Mouse (Mus musculus) midbrain, embryonic 13.5 days (tissue): ENCODE measurements around the gene Psmb11. TPM values are rescaled to one million over a fixed set of nuclear protein-coding genes. Genes with fewer than 3 reads are reported as not detected.

ENCODE experiments used
- ATAC-seq: fragments of 200-750 bp; cut with Nextera tagmentation; 2 replicates; pipeline ENCODE4 v1.8.0; 2017; ENCODE audit warnings: mild to moderate bottlenecking, moderate TSS enrichment, moderate library complexity
- H3K27ac ChIP-seq: fragments of 300-500 bp; sonication (generic); 2 replicates; pipeline ENCODE4 v1.5.1; 2015; ENCODE audit warnings: inconsistent platforms, mild to moderate bottlenecking, moderate library complexity
- H3K27me3 ChIP-seq: fragments of 300-500 bp; sonication (generic); 2 replicates; pipeline ENCODE4 v1.6.1; 2015; ENCODE audit warnings: mild to moderate bottlenecking, inconsistent platforms
- H3K36me3 ChIP-seq: fragments of 300-500 bp; sonication (generic); 2 replicates; pipeline ENCODE4 v1.6.1; 2015; ENCODE audit warnings: mild to moderate bottlenecking, inconsistent platforms
- H3K4me1 ChIP-seq: fragments of 300-500 bp; sonication (generic); replicated peaks from 2 replicates; pipeline ENCODE4 v1.6.1; 2015; ENCODE audit warnings: inconsistent platforms
- H3K4me2 ChIP-seq: fragments of 300-500 bp; sonication (generic); replicated peaks from 2 replicates; pipeline ENCODE4 v1.6.1; 2015; ENCODE audit warnings: moderate library complexity, mild to moderate bottlenecking, inconsistent platforms
- H3K4me3 ChIP-seq: fragments of 300-500 bp; sonication (generic); replicated peaks from 2 replicates; pipeline ENCODE4 v1.5.1; 2015; ENCODE audit warnings: mild to moderate bottlenecking, inconsistent platforms
- H3K9ac ChIP-seq: fragments of 300-500 bp; sonication (generic); replicated peaks from 2 replicates; pipeline ENCODE4 v1.6.1; 2015; ENCODE audit warnings: mild to moderate bottlenecking, inconsistent platforms
- H3K9me3 ChIP-seq: fragments of 300-500 bp; sonication (generic); 2 replicates; pipeline ENCODE4 v1.6.1; 2016; ENCODE audit warnings: mild to moderate bottlenecking, inconsistent platforms
- WGBS: fragments of 180-500 bp; shearing (Covaris S2); methylation state at CpG from one replicate; pipeline ENCODE4 v1.1.7; 2015; 5-methylcytosine and 5-hydroxymethylcytosine counted together
- polyA plus RNA-seq: library from polyadenylated mRNA; unstranded; fragments of >200 nt; fragmentation: Nextera tagmentation; extraction: Ambion mirVana; gene quantifications from 2 replicates; pipeline ENCODE4 v1.2.1, GENCODE M21; 2015

Psmb11 gene
- polyA plus RNA-seq, 1 experiment from 2014 or later = not detected

- no peak overlapping the region for H3K4me3 ChIP-seq
- H3K27ac ChIP-seq = no peak overlapping the region
- H3K27me3 ChIP-seq = no peaks in the 10 kb centered on the region
- ATAC-seq = no peak
- no peak overlapping the region for H3K9ac ChIP-seq
- H3K9me3 ChIP-seq = no peaks in the 10 kb centered on the region
- peaks cover 49% of the 10 kb centered on the region for H3K36me3 ChIP-seq
- H3K4me2 ChIP-seq = no peak overlapping the region
- 93% methylated on average over 2 of the region's 2 CpGs for WGBS
- H3K4me1 ChIP-seq = 0 out of 2 replicates have a peak, but pooled peaks cover 5% of the 10 kb centered on the region
These were observed 8.6 kb downstream of the Psmb11 start for GRCm38 (mm10) chr14:54629797-54630196.

DNA sequence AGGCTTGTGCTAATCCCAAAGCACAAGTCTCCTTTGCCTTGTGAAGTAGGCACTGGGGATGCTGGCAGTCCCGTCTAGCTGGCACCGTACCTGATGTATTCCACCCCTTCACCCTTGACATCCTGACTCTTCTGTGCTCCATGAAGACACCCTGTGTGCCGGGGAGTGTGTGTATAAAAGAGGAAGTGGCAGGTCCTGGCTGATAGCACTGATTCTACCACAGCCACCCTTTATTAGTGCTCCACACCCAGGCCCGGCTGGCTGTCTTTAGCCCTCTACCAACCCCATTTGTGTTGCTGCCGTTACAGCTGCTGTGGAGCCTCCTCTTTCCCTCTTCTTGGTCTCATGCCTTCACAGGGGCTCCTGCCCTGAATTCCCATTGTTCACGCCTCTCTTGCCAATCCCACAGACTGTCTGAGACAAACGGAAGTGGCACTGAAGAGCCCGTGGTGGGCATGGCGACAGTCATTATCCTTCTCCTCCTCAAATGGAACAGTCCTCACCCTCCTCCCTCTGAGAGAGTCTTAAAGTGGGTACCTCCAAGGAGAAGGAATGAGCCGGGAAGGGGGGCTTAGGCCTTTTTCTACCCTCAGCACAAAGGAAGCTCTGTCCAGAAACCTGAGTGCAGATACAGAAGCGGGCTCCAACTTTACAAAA lies 9.5 kb downstream of the Psmb11 start:
- 0 out of 2 replicates have a peak, but pooled peaks cover 5% of the 10 kb centered on the region for H3K4me1 ChIP-seq
- peak; percentile 53 for ATAC-seq
- H3K4me2 ChIP-seq = no peak overlapping the region
- peaks cover 53% of the 10 kb centered on the region for H3K36me3 ChIP-seq
- no peaks in the 10 kb centered on the region for H3K27me3 ChIP-seq
- 74% methylated on average over 11 of the region's 11 CpGs for WGBS
- peak overlapping the region; percentile 55 for H3K27ac ChIP-seq
- H3K4me3 ChIP-seq = no peak overlapping the region
- H3K9ac ChIP-seq = 0 out of 2 replicates have a peak overlapping the region, but pooled peaks have one; percentile 7
- no peaks in the 10 kb centered on the region for H3K9me3 ChIP-seq

DNA sequence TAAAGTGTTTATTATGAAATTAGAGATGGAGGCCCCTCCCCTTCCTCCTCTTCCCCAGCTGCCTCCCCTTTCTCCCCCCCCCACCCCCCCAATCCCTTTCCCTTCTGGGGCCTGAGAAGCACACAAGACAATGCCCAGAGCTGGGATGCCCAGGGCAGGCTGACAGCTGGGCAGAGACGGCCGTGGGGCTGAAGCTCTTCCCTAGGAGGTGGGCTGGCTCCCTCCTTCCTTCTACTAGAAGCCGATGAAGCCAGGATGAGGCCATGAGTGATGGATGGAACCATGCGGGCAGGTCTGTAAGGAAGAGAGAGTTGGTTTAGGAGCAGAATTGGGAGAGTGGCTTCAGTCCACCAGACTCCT lies 10.0 kb downstream of the Psmb11 start:
- peak overlapping the region; percentile 1; the same call in 1 of the 2 replicates for H3K27ac ChIP-seq
- 0 out of 2 replicates have a peak, but pooled peaks cover 5% of the 10 kb centered on the region for H3K4me1 ChIP-seq
- H3K9me3 ChIP-seq = no peaks in the 10 kb centered on the region
- H3K9ac ChIP-seq = no peak overlapping the region
- H3K36me3 ChIP-seq = peaks cover 58% of the 10 kb centered on the region
- H3K27me3 ChIP-seq = no peaks in the 10 kb centered on the region
- 0 out of 2 replicates have a peak, but pooled peaks have one; percentile 27 for ATAC-seq
- 75% methylated on average over 4 of the region's 4 CpGs for WGBS
- H3K4me2 ChIP-seq = no peak overlapping the region
- H3K4me3 ChIP-seq = no peak overlapping the region

DNA sequence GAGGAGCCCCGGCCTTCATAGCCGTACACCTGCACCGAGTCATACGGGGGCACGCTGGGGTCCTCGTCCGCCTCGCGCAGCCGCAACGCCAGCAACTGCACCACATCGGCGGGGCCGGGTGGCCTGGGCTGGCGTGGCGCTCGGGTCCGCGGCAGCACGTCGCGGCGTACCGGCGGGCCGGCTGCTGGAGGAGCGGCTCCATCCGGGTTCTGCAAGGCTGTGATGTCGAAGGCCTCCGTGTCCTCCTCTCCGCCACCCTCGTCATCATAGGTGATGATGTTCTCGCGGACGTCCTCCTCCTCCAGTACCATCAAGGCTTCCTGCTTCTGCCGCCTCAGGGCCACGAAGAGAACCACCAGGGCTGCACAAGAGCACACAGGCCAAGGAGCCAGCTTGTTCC lies 11.0 kb downstream of the Psmb11 start:
- no peaks in the 10 kb centered on the region for H3K27me3 ChIP-seq
- H3K36me3 ChIP-seq = peaks cover 68% of the 10 kb centered on the region
- H3K4me3 ChIP-seq = no peak overlapping the region
- 95% methylated on average over 35 of the region's 37 CpGs for WGBS
- H3K9ac ChIP-seq = 0 out of 2 replicates have a peak overlapping the region, but pooled peaks have one; percentile 23
- no peak overlapping the region for H3K4me2 ChIP-seq
- no peak for ATAC-seq
- H3K27ac ChIP-seq = no peak overlapping the region
- 0 out of 2 replicates have a peak, but pooled peaks cover 5% of the 10 kb centered on the region for H3K4me1 ChIP-seq
- H3K9me3 ChIP-seq = no peaks in the 10 kb centered on the region

DNA sequence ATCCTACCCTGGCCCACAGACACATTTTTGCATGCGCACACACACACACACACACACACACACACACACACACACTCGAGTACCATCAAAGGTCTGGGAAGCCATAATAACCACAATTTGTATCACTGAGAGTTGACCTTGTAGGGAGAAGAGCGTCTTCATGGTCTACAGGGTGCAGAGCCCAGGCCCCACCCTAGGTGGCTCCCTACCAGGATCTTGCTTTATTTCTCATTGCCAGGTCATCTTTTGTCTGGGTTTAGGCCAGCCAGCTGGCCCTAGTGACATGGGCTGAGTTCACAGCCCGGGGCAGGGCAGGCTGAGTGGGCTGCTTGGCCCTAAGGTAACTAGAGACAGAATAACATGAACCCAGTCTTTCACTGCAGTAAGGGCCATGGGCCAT lies 12.9 kb downstream of the Psmb11 start:
- H3K27me3 ChIP-seq = no peaks in the 10 kb centered on the region
- no peak overlapping the region for H3K4me2 ChIP-seq
- no peak overlapping the region for H3K4me3 ChIP-seq
- no peak for ATAC-seq
- WGBS = 85% methylated on average over 4 of the region's 4 CpGs
- peaks cover 86% of the 10 kb centered on the region for H3K36me3 ChIP-seq
- no peaks in the 10 kb centered on the region for H3K9me3 ChIP-seq
- no peak overlapping the region for H3K27ac ChIP-seq
- no peak overlapping the region for H3K9ac ChIP-seq
- H3K4me1 ChIP-seq = peaks cover 19% of the 10 kb centered on the region

DNA sequence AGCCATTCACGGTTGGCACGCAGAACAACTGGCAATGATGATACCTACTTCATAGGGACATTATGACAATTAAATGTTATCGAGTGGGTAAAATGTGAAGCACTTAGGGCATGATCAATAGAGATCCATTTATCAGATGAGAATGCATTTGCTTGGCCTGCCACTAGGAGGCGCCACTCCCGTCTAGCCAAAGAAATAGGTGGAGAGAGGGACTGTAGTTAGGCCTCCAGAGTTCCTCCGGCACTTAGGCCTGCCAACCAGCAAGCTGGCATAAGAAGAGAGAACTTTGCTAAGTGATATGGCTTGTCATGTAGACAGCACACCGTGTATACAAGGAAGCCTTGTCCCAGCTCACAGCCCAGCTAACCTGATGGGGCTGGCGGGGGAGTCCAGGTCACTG lies 15.7 kb downstream of the Psmb11 start:
- H3K4me3 ChIP-seq = no peak overlapping the region
- WGBS = 51% methylated on average over 8 of the region's 8 CpGs
- H3K9me3 ChIP-seq = no peaks in the 10 kb centered on the region
- H3K9ac ChIP-seq = no peak overlapping the region
- H3K4me2 ChIP-seq = no peak overlapping the region
- H3K27me3 ChIP-seq = no peaks in the 10 kb centered on the region
- no peak for ATAC-seq
- peaks cover 64% of the 10 kb centered on the region for H3K36me3 ChIP-seq
- H3K4me1 ChIP-seq = peaks cover 34% of the 10 kb centered on the region
- no peak overlapping the region for H3K27ac ChIP-seq

- peak overlapping the region; percentile 23; the same call in 1 of the 2 replicates for H3K9ac ChIP-seq
- peak overlapping the region; percentile 2; the same call in 1 of the 2 replicates for H3K4me2 ChIP-seq
- WGBS = 82% methylated on average over 5 of the region's 5 CpGs
- no peak overlapping the region for H3K27ac ChIP-seq
- H3K4me1 ChIP-seq = peaks cover 37% of the 10 kb centered on the region
- peaks cover 63% of the 10 kb centered on the region for H3K36me3 ChIP-seq
- H3K4me3 ChIP-seq = no peak overlapping the region
- no peaks in the 10 kb centered on the region for H3K27me3 ChIP-seq
- no peaks in the 10 kb centered on the region for H3K9me3 ChIP-seq
- ATAC-seq = no peak
These were observed 17.0 kb downstream of the Psmb11 start for GRCm38 (mm10) chr14:54638210-54638609.

- no peak for ATAC-seq
These were observed 18.9 kb downstream of the Psmb11 start for GRCm38 (mm10) chr14:54640121-54640520.

GRCm38 (mm10) chr14:54640946-54641304 lies 19.7 kb downstream of the Psmb11 start, which contains the start of gene Gm17606:
Gene Gm17606, plus strand, starts transcription at chr14:54640952.
- H3K9me3 ChIP-seq = no peaks in the 10 kb centered on the region
- H3K9ac ChIP-seq = peak within 1 kb of the TSS; percentile 99
- peak within 1 kb of the TSS; percentile 91 for H3K27ac ChIP-seq
- H3K27me3 ChIP-seq = no peaks in the 10 kb centered on the region
- H3K4me1 ChIP-seq = peaks cover 34% of the 10 kb centered on the region
- peaks cover 69% of the 10 kb centered on the region for H3K36me3 ChIP-seq
- peak within 1 kb of the TSS; percentile 85 for H3K4me2 ChIP-seq
- no peak for ATAC-seq
- WGBS = under 1% methylated on average over 26 of the region's 28 CpGs
- H3K4me3 ChIP-seq = peak within 1 kb of the TSS; percentile 79

More at GRCm38 (mm10) chr14:54640121-54640520, 18.9 kb downstream of the Psmb11 start:
- Histone ChIP-seq H3K4me3 (peak overlapping the region; percentile 79), H3K27me3 (no peaks in the 10 kb centered on the region), H3K4me2 (peak overlapping the region; percentile 85), H3K9me3 (no peaks in the 10 kb centered on the region), H3K27ac (peak overlapping the region; percentile 21; the same call in 1 of the 2 replicates), H3K4me1 (peaks cover 34% of the 10 kb centered on the region), H3K36me3 (peaks cover 66% of the 10 kb centered on the region), H3K9ac (peak overlapping the region; percentile 99)
- WGBS = 17% methylated on average over 4 of the region's 4 CpGs

GRCm38 (mm10) chr14:54641305-54641969 lies 20.2 kb downstream of the Psmb11 start, which contains the start of gene Cdh24:
Gene Cdh24, minus strand, starts transcription at chr14:54641364.
- no peaks in the 10 kb centered on the region for H3K9me3 ChIP-seq
- H3K36me3 ChIP-seq = peaks cover 69% of the 10 kb centered on the region
- WGBS = under 1% methylated on average over 41 of the region's 52 CpGs

DNA sequence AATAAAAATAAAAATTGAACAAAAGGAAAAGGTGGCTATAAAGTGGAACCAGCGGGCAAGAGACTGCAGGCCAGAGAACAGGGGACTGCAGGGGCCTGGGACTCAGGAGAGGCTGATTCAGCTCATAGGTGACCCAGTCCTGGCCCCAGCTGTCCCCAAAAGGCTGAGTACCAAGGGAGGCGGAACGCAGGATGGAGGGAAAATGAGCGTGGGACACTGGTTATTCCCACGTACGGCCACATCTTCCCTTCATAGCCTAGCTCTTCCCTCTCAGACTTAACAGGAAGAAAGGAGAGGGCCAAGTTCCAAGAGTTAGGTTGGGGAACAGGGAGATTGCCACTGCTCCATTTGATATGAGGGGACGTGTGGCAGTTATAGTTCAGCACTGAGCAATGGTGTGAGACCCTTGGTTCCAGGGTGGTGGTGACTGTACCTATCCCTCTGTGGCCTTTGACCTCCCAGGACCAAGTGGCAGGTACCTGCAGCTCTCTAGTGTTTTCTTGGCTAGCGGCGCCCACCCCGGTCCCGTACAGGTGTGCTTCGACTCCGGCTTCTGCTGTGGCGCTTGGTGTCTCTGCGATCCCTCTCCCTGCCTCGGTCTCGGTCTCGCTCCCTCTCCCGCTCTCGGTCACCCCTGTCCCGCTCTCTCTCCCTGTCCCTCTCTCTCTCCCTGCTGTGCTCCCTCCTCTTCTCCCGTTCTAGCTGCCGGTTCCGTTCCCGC lies 21.2 kb downstream of the Psmb11 start:
- WGBS = 81% methylated on average over 25 of the region's 25 CpGs
- Histone ChIP-seq H3K9me3 (no peaks in the 10 kb centered on the region), H3K4me3 (no peak overlapping the region), H3K27ac (peak overlapping the region; percentile 91), H3K4me1 (peaks cover 34% of the 10 kb centered on the region), H3K9ac (no peak overlapping the region), H3K27me3 (no peaks in the 10 kb centered on the region), H3K36me3 (peaks cover 69% of the 10 kb centered on the region), H3K4me2 (no peak overlapping the region)
- no peak for ATAC-seq

More at GRCm38 (mm10) chr14:54641305-54641969, 20.2 kb downstream of the Psmb11 start, which contains the start of gene Cdh24:
- Histone ChIP-seq H3K4me3 (peak within 1 kb of the TSS; percentile 79), H3K27me3 (no peaks in the 10 kb centered on the region), H3K4me2 (peak within 1 kb of the TSS; percentile 85), H3K9ac (peak within 1 kb of the TSS; percentile 99), H3K4me1 (peaks cover 34% of the 10 kb centered on the region), H3K27ac (peak within 1 kb of the TSS; percentile 91)
- ATAC-seq = peak; percentile 93
